Mouse (Mus musculus): Measurements from ENCODE around the gene Olfr960.

Olfr960 gene

GRCm38 (mm10) chr9:39621073-39621472 is at the start of gene Olfr960:
Gene Olfr960, plus strand, starts transcription at chr9:39621373.
- no peak for DNase-seq (ENCODE audit: low read depth)

GRCm38 (mm10) chr9:39575469-39575868 is 45.7 kb upstream of the Olfr960 start, which contains the start of gene Olfr959:
Gene Olfr959, minus strand, starts transcription at chr9:39575569.
- DNase-seq (ENCODE audit: low read depth): no peak

GRCm38 (mm10) chr9:39577050-39577449 is 44.1 kb upstream of the Olfr960 start:
- DNase-seq (ENCODE audit: low read depth): no peak

GRCm38 (mm10) chr9:39602536-39603332 is 18.4 kb upstream of the Olfr960 start:
- no peak for DNase-seq (ENCODE audit: low read depth)

GRCm38 (mm10) chr9:39603333-39603845 is 17.8 kb upstream of the Olfr960 start:
- no peak for DNase-seq (ENCODE audit: low read depth)

GRCm38 (mm10) chr9:39603999-39604453 is 17.1 kb upstream of the Olfr960 start, which contains the start of gene AW551984:
Gene AW551984, minus strand, starts transcription at chr9:39604403.
- no peak for DNase-seq (ENCODE audit: low read depth)

- DNase-seq (ENCODE audit: low read depth): no peak
Measured at GRCm38 (mm10) chr9:39608497-39608896, 12.7 kb upstream of the Olfr960 start.

- no peak for DNase-seq (ENCODE audit: low read depth)
Measured at GRCm38 (mm10) chr9:39610355-39610754, 10.8 kb upstream of the Olfr960 start, which contains the start of gene Olfr148. Gene Olfr148, plus strand, starts transcription at chr9:39610655.

- DNase-seq (ENCODE audit: low read depth): no peak
Measured at GRCm38 (mm10) chr9:39611953-39612352, 9.2 kb upstream of the Olfr960 start.

- DNase-seq (ENCODE audit: low read depth): no peak
Measured at GRCm38 (mm10) chr9:39623783-39624182, 2.6 kb downstream of the Olfr960 start.

GRCm38 (mm10) chr9:39624711-39625110 is 3.5 kb downstream of the Olfr960 start:
- DNase-seq (ENCODE audit: low read depth): no peak

GRCm38 (mm10) chr9:39629069-39629468 is 7.9 kb downstream of the Olfr960 start:
- DNase-seq (ENCODE audit: low read depth): no peak

- no peak for DNase-seq (ENCODE audit: low read depth)
Measured at GRCm38 (mm10) chr9:39633913-39634594, 12.9 kb downstream of the Olfr960 start.

- DNase-seq (ENCODE audit: low read depth): no peak
Measured at GRCm38 (mm10) chr9:39644785-39645184, 23.6 kb downstream of the Olfr960 start, which contains the start of gene Olfr961. Gene Olfr961, plus strand, starts transcription at chr9:39645085.

- DNase-seq (ENCODE audit: low read depth): no peak
Measured at GRCm38 (mm10) chr9:39647382-39647781, 26.2 kb downstream of the Olfr960 start.

GRCm38 (mm10) chr9:39654756-39655396 is 33.7 kb downstream of the Olfr960 start:
- no peak for DNase-seq (ENCODE audit: low read depth)

GRCm38 (mm10) chr9:39666905-39667304 is 45.7 kb downstream of the Olfr960 start, which contains the start of gene Olfr963:
Gene Olfr963, plus strand, starts transcription at chr9:39667205.
- DNase-seq (ENCODE audit: low read depth): no peak

- DNase-seq (ENCODE audit: low read depth): no peak
Measured at GRCm38 (mm10) chr9:39669723-39670122, 48.5 kb downstream of the Olfr960 start.
